Mouse (Mus musculus): ENCODE data around the gene Sestd1.

DNA sequence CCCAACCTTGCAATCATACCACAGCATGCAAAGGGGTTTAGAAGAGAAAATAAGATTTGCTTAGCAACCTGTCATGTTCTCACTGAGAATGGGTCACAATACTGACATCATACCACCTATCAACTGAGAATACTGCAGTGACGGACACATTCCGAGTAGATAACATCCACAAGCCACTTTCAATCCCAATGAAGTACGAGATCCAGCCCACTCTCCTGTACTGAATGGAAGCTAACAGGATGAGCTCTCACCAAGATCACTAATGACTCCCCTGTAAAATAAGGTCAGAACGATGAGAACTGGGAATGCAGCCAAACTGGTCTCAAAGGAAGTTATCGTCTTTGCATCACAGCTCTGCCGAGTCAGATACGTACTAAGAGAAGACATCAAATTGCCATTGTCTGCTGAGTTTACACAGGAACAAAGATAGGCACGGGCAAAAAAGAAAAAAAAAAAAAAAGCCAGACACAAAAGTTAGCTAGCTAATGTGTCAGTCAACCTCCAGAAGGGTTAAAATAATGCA lies 96.3 kb downstream of the Sestd1 start:
- no peak for TF ChIP-seq CTCF (IDR thresholded peaks at IDR 0.05; ENCODE audit: borderline replicate concordance, insufficient read depth, low read depth, low read length)
- no peak for TF ChIP-seq POLR2A (IDR thresholded peaks at IDR 0.05; ENCODE audit: borderline replicate concordance, insufficient read depth, low read length)
